16 mouse cellular contexts compared by ENCODE assay signal in genomic region chr14:74865738-74866137, GRCm38 (mm10).
DNase-seq lines count a peak whose midpoint lies in the region; ATAC-seq and TF ChIP-seq lines count a peak whose summit lies in the region.
"Had no signal": no experiment of that assay in that cellular context is flagged by ENCODE, and none has a peak within 500 bp of the region (broad histone marks: within the 10 kb centered on the region; RNA-seq: fewer than 3 reads in every experiment).

No protein-coding gene starts in this region.

- peaks cover 53% of the 10 kb centered on the region for H3K4me1 ChIP-seq in heart, embryonic 16.5 days (ENCODE audit: control insufficient read depth, insufficient read depth, low read length)
- H3K4me1 ChIP-seq in lung, embryonic 15.5 days = peaks cover 71% of the 10 kb centered on the region
- H3K4me1 ChIP-seq in lung, adult 2 months (ENCODE audit: control insufficient read depth, insufficient read depth, low read length) = peaks cover 30% of the 10 kb centered on the region
- H3K4me1 ChIP-seq in limb, embryonic 12.5 days (replicated peaks) = peaks cover 43% of the 10 kb centered on the region

- no peak overlapping the region for H3K4me3 ChIP-seq in heart, embryonic 16.5 days (ENCODE audit: low read length)
- no peak overlapping the region for H3K4me3 ChIP-seq in lung, embryonic 15.5 days
- no peak overlapping the region for H3K4me3 ChIP-seq in lung, adult 2 months (replicated peaks; ENCODE audit: extremely low read depth, low read depth, low read length)
- H3K4me3 ChIP-seq in limb, embryonic 12.5 days (replicated peaks) = no peak overlapping the region
- H3K4me3 ChIP-seq: embryonic facial prominence, embryonic 13.5 days; hindbrain, embryonic 15.5 days had no signal

- H3K9ac ChIP-seq in heart, embryonic 16.5 days (ENCODE audit: low read length) = no peak overlapping the region
- no peak overlapping the region for H3K9ac ChIP-seq in lung, embryonic 15.5 days
- no peak overlapping the region for H3K9ac ChIP-seq in limb, embryonic 12.5 days (replicated peaks)
- H3K9ac ChIP-seq: embryonic facial prominence, embryonic 13.5 days; hindbrain, embryonic 15.5 days had no signal

- H3K4me2 ChIP-seq in heart, embryonic 16.5 days (ENCODE audit: low read depth, low read length) = no peak overlapping the region
- no peak overlapping the region for H3K4me2 ChIP-seq in lung, embryonic 15.5 days
- no peak overlapping the region for H3K4me2 ChIP-seq in limb, embryonic 12.5 days
- H3K4me2 ChIP-seq: embryonic facial prominence, embryonic 13.5 days; hindbrain, embryonic 15.5 days had no signal

- intact Hi-C loops in heart, postnatal 25 days (cut with DNase I) = loop anchor here (5.0 kb wide), 2 partner anchors 37 to 82 kb away; partner anchors contain the start of gene Lrch1

- H3K27me3 ChIP-seq in heart, embryonic 16.5 days (ENCODE audit: control insufficient read depth, insufficient read depth, low read length) = no peaks in the 10 kb centered on the region
- H3K27me3 ChIP-seq in lung, embryonic 15.5 days = no peaks in the 10 kb centered on the region
- no peaks in the 10 kb centered on the region for H3K27me3 ChIP-seq in limb, embryonic 12.5 days
- H3K27me3 ChIP-seq: embryonic facial prominence, embryonic 13.5 days; hindbrain, embryonic 15.5 days had no signal

- TF ChIP-seq CTCF in lung, adult 2 months (IDR thresholded peaks at IDR 0.05; ENCODE audit: insufficient read depth, low read length) = no peak

- TF ChIP-seq POLR2A in lung, adult 2 months (IDR thresholded peaks at IDR 0.05; ENCODE audit: borderline replicate concordance, extremely low read depth, low read depth, low read length) = no peak

- H3K27ac ChIP-seq in heart, embryonic 16.5 days (ENCODE audit: low read length) = 0 out of 2 replicates have a peak overlapping the region, but pooled peaks have one; percentile 41
- H3K27ac ChIP-seq in lung, embryonic 15.5 days = peak overlapping the region; percentile 75
- H3K27ac ChIP-seq in limb, embryonic 12.5 days = peak overlapping the region; percentile 70
- H3K27ac ChIP-seq: hindbrain, embryonic 15.5 days had no signal

- H3K36me3 ChIP-seq in heart, embryonic 16.5 days (ENCODE audit: control insufficient read depth, insufficient read depth) = no peaks in the 10 kb centered on the region
- no peaks in the 10 kb centered on the region for H3K36me3 ChIP-seq in lung, embryonic 15.5 days
- no peaks in the 10 kb centered on the region for H3K36me3 ChIP-seq in limb, embryonic 12.5 days
- H3K36me3 ChIP-seq: embryonic facial prominence, embryonic 13.5 days; hindbrain, embryonic 15.5 days had no signal

- no peak for DNase-seq in heart, postnatal 25 days (ENCODE audit: low spot score)
- DNase-seq in lung, adult 2 months = no peak
- no peak for DNase-seq in adrenal gland, adult 8-10 months
- no peak for DNase-seq in B cell, adult 2 months
- DNase-seq: adrenal gland, postnatal 10 days; kidney, postnatal 36 days; lung, adult 18-20 months; right cerebral cortex, postnatal 25 days; thymus, adult 2 months had no signal

- ATAC-seq in heart, embryonic 16.5 days (replicated peaks; ENCODE audit: extremely low read depth, insufficient read depth, low FRiP score) = no peak
- no peak for ATAC-seq in lung, embryonic 15.5 days (ENCODE audit: borderline replicate concordance, extremely low read depth, low FRiP score, low TSS enrichment)
- ATAC-seq in limb, embryonic 12.5 days (ENCODE audit: insufficient number of reproducible peaks, insufficient read depth, low FRiP score, low TSS enrichment, low read depth) = no peak
- ATAC-seq: CD4-positive, CD25-positive, alpha-beta regulatory T cell, adult 4 months; midbrain, embryonic 16.5 days had no signal

- 45% methylated on average over 3 of the region's 3 CpGs for WGBS in heart, embryonic 16.5 days
- WGBS in lung, embryonic 15.5 days = 19% methylated on average over 3 of the region's 3 CpGs
- 21% methylated on average over 3 of the region's 3 CpGs for WGBS in lung, adult 2 months
- WGBS in limb, embryonic 12.5 days = 59% methylated on average over 3 of the region's 3 CpGs

- no peaks in the 10 kb centered on the region for H3K9me3 ChIP-seq in heart, embryonic 16.5 days (replicated peaks; ENCODE audit: control insufficient read depth, low read length)
- no peaks in the 10 kb centered on the region for H3K9me3 ChIP-seq in lung, embryonic 15.5 days
- no peaks in the 10 kb centered on the region for H3K9me3 ChIP-seq in limb, embryonic 12.5 days
- H3K9me3 ChIP-seq: embryonic facial prominence, embryonic 13.5 days; hindbrain, embryonic 15.5 days had no signal
